Mouse (Mus musculus) small intestine, adult 2 months (tissue): ENCODE results near the gene Fgf12.

Experiments
- CTCF ChIP-seq: fragments of 200-500 bp; IDR thresholded peaks from 2 replicates; pipeline ENCODE4 v1.5.1; 2012; ENCODE audit warnings: low read depth, mild to moderate bottlenecking, control low read depth, inconsistent platforms, low read length, moderate library complexity, mixed read lengths; ENCODE audit not compliant: insufficient replicate concordance, insufficient read length; ENCODE audit errors: extremely low read depth
- POLR2A ChIP-seq: fragments of 200-500 bp; IDR thresholded peaks from 2 replicates; pipeline ENCODE4 v1.6.1; 2012; ENCODE audit warnings: low read depth, mild to moderate bottlenecking, control low read depth, inconsistent platforms, low read length, moderate library complexity

DNA sequence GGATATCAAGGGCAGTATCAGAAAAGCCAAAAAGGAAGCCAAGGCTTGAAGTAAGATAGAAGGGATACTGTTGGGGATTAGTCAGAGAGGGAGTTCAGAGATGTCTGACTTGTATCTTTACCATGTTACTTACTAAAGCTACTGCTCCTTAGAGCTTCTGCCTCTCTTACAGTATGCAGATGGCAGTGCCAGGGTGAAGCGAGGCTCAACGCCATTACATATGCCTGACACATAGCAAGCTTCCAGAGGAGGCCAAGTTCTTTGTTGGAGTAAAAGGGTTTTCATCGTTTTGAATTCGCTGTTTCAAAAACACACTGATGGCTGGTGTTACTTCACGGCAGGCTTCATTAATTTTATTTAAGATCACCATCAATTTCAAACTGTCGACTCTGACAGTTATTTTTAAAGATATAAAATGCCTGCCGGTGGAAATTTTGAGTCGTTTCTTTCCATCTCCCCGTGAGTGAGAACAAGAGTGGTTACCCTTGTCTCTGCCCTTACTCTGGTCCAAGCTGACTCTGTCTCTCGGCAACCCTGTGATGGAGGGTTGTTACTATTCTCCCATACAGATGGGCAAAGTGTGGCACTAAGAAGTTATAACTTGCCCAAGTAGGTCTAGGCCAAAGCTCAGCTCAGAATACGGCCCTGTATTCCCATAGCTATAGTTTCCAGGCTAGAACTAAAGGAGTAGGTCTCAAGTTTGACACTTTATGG lies 121.9 kb downstream of the Fgf12 start:
- TF ChIP-seq POLR2A (no peak), CTCF (no peak)
